In the genomic region with DNA sequence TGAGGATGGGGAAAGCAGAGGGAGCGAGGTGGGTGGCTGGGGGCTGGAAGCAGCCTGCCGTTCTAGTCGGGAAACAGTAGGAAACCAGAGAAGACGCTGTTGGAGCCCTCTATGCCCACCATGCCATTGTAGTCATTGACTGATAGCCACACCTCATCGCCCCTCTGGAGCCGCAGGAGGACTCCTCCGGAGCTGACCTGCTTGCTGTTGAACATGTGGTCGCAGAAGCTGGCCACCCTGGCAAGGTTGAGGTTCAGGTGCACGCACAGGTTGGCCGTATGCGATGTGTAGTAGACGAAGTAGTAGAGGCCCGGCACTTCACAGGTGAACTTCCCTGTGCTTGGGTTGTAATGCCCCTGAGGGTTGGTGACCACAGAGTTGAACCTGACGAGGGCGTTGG, we compare ENCODE assay signal across 24 mouse cellular contexts.
"Had no signal": no experiment of that assay in that cellular context is flagged by ENCODE, and none has a peak within 500 bp of the region (broad histone marks: within the 10 kb centered on the region; RNA-seq: fewer than 3 reads in every experiment).

No protein-coding gene starts in this region.

- DNase-seq: gastrocnemius, postnatal 14 days; gastrocnemius, postnatal 36 days; heart, adult 2 months; heart, postnatal 10 days; heart, postnatal 4 days; kidney, adult 18-20 months; kidney, adult 8-10 months; kidney, postnatal 10 days; kidney, postnatal 25 days; kidney, postnatal 4 days; liver; liver, embryonic 13.5 days had no signal

- H3K9me3 ChIP-seq: heart, embryonic 12.5 days; hindbrain, embryonic 10.5 days; hindbrain, embryonic 12.5 days; intestine, embryonic 15.5 days; limb, embryonic 10.5 days; limb, embryonic 12.5 days; liver, embryonic 13.5 days had no signal

- ATAC-seq: hindbrain, embryonic 16.5 days; inflammation-experienced regulatory T-cells, adult 6 months; intestine, embryonic 15.5 days; intestine, postnatal 0 days had no signal

- H3K36me3 ChIP-seq: heart, embryonic 12.5 days; hindbrain, embryonic 10.5 days; hindbrain, embryonic 12.5 days; intestine, embryonic 15.5 days; limb, embryonic 10.5 days; limb, embryonic 12.5 days; liver, embryonic 13.5 days had no signal

- H3K27ac ChIP-seq: heart, adult 2 months; hindbrain, embryonic 10.5 days; hindbrain, embryonic 12.5 days; hindbrain, embryonic 14.5 days; intestine, embryonic 15.5 days; layer of hippocampus, adult 2 months; left cerebral cortex, adult 2 months; limb, embryonic 10.5 days; limb, embryonic 12.5 days; liver, embryonic 13.5 days had no signal

- H3K4me1 ChIP-seq: heart, embryonic 12.5 days; intestine, embryonic 15.5 days; liver, embryonic 13.5 days had no signal

- H3K4me3 ChIP-seq: heart, adult 2 months; heart, embryonic 12.5 days; hindbrain, embryonic 10.5 days; hindbrain, embryonic 12.5 days; intestine, embryonic 15.5 days; layer of hippocampus, adult 2 months; left cerebral cortex, adult 2 months; limb, embryonic 10.5 days; limb, embryonic 12.5 days; liver, embryonic 13.5 days had no signal

- H3K4me2 ChIP-seq: heart, embryonic 12.5 days; hindbrain, embryonic 12.5 days; hindbrain, embryonic 14.5 days; intestine, embryonic 15.5 days; limb, embryonic 12.5 days; liver, embryonic 13.5 days had no signal

- H3K9ac ChIP-seq: heart, embryonic 12.5 days; hindbrain, embryonic 12.5 days; hindbrain, embryonic 14.5 days; intestine, embryonic 15.5 days; limb, embryonic 12.5 days; liver, embryonic 13.5 days had no signal
